Mouse (Mus musculus) ES-E14 (cell line): ENCODE data around the gene Pklr. TPM values are rescaled to one million over a fixed set of nuclear protein-coding genes. Genes with fewer than 3 reads are reported as not detected.
"Not testable (repeated sequence)": the region's sequence is repeated elsewhere in the genome, so short reads cannot be mapped to it uniquely, and the experiment has no call there.

Experiments used
- DNase-seq: peaks from one replicate; pipeline ENCODE4 v3.0.0-alpha.2; 2013; ENCODE audit warnings: low read depth, low spot score
- H3K27ac ChIP-seq: 2 replicates; pipeline ENCODE4 v1.5.1; 2012; ENCODE audit warnings: low read depth, mild to moderate bottlenecking, low read length, moderate library complexity, mixed read lengths; ENCODE audit not compliant: poor library complexity, insufficient read depth, severe bottlenecking
- H3K36me3 ChIP-seq: 2 replicates; pipeline ENCODE4 v1.6.1; 2012; ENCODE audit warnings: mild to moderate bottlenecking, low read length, moderate library complexity, mixed read lengths; ENCODE audit not compliant: control insufficient read depth, poor library complexity, insufficient read depth, severe bottlenecking
- H3K4me1 ChIP-seq, 2 experiments: fragments of 150-350 bp in 1 of 2; sonication (generic) in 1 of 2; 2 replicates each; pipeline ENCODE4 v1.6.1; 2012; ENCODE audit warnings: low read length in 2 of 2, mild to moderate bottlenecking in 1 of 2, mixed read lengths in 1 of 2; ENCODE audit not compliant: control insufficient read depth in 2 of 2, insufficient read depth in 2 of 2, poor library complexity in 1 of 2
- H3K4me3 ChIP-seq, 2 experiments: fragments of 150-350 bp in 1 of 2; sonication (generic) in 1 of 2; 2 replicates each; pipeline ENCODE4 v1.5.1; 2012; ENCODE audit warnings: low read length in 2 of 2, low read depth in 1 of 2, mild to moderate bottlenecking in 1 of 2, mixed read lengths in 1 of 2; ENCODE audit not compliant: insufficient read depth in 1 of 2, poor library complexity in 1 of 2, severe bottlenecking in 1 of 2
- H3K9ac ChIP-seq: 2 replicates; pipeline ENCODE4 v1.6.1; 2012; ENCODE audit warnings: low read depth, mild to moderate bottlenecking, low read length, mixed read lengths; ENCODE audit not compliant: poor library complexity, insufficient read depth, severe bottlenecking
- H3K9me3 ChIP-seq: fragments of 150-350 bp; sonication (generic); 2 replicates; pipeline ENCODE4 v1.6.1; 2012; ENCODE audit warnings: low read depth, mild to moderate bottlenecking, low read length; ENCODE audit not compliant: control insufficient read depth, insufficient read depth
- CHD2 ChIP-seq: IDR thresholded peaks from 2 replicates; pipeline ENCODE4 v1.6.1; 2014; ENCODE audit warnings: mild to moderate bottlenecking, low read depth, low read length, inconsistent platforms
- HCFC1 ChIP-seq: IDR thresholded peaks from 2 replicates; pipeline ENCODE4 v1.6.1; 2012; ENCODE audit warnings: low read length, inconsistent platforms, borderline replicate concordance; ENCODE audit not compliant: insufficient read depth
- MAFK ChIP-seq: IDR thresholded peaks from 2 replicates; pipeline ENCODE4 v1.6.1; 2014; ENCODE audit warnings: mild to moderate bottlenecking, low read depth, low read length, inconsistent platforms; ENCODE audit not compliant: insufficient read depth
- ZC3H11A ChIP-seq: IDR thresholded peaks from 2 replicates; pipeline ENCODE4 v1.6.1; 2012; ENCODE audit warnings: low read depth, mild to moderate bottlenecking, inconsistent platforms, low read length, borderline replicate concordance
- ZNF384 ChIP-seq: IDR thresholded peaks from 2 replicates; pipeline ENCODE4 v1.6.1; 2012; ENCODE audit warnings: low read depth, low read length, inconsistent platforms
- in situ Hi-C, 2 experiments: fragments of 600-800 bp; cut with MboI; formaldehyde crosslinking; loops; one replicate each; pipeline ENCODE4 v1.15.1; 2025; ENCODE audit warnings: low sequenced_read_pairs in 2 of 2, inconsistent platforms in 1 of 2; ENCODE audit not compliant: unreplicated experiment in 2 of 2
- total RNA-seq: library from RNA; depleted of rRNA; stranded (reverse); fragments of 300-350 nt; gene quantifications from 2 replicates; pipeline ENCODE4 v1.2.3, GENCODE M21; 2012

Gene Pklr
- total RNA-seq, 1 experiment, result 0.85 TPM

GRCm38 (mm10) chr3:89158651-89159050 is 22.7 kb downstream of the Pklr start:
- H3K4me3 ChIP-seq, result no peak overlapping the region
- in situ Hi-C loops, result no loop called here
- peaks cover under 1 to 7% of the 10 kb centered on the region in 2 experiments; a peak in 2 of 4 replicates for H3K4me1 ChIP-seq
- H3K9me3 ChIP-seq, result no peaks in the 10 kb centered on the region
- no peaks in the 10 kb centered on the region for H3K36me3 ChIP-seq
- no peak for TF ChIP-seq HCFC1
- no peak for TF ChIP-seq ZNF384
- TF ChIP-seq MAFK, result no peak
- no peak for TF ChIP-seq CHD2
- TF ChIP-seq ZC3H11A, result no peak
- DNase-seq, result no peak
- no peak overlapping the region for H3K9ac ChIP-seq
- H3K27ac ChIP-seq, result no peak overlapping the region

- Histone ChIP-seq H3K4me3 (peak overlapping the region; percentile 78 to 93), H3K9me3 (no peaks in the 10 kb centered on the region), H3K36me3 (no peaks in the 10 kb centered on the region), H3K4me1 (peaks cover 5 to 8% of the 10 kb centered on the region in 2 experiments; a peak in 3 of 4 replicates), H3K9ac (0 out of 2 replicates have a peak overlapping the region, but pooled peaks have one; percentile 76), H3K27ac (no peak overlapping the region)
- TF ChIP-seq MAFK (no peak), CHD2 (no peak), ZC3H11A (no peak), ZNF384 (no peak), HCFC1 (no peak)
- in situ Hi-C loops, result no loop called here
- no peak for DNase-seq
Observed at GRCm38 (mm10) chr3:89159211-89159610, 23.3 kb downstream of the Pklr start.

DNA sequence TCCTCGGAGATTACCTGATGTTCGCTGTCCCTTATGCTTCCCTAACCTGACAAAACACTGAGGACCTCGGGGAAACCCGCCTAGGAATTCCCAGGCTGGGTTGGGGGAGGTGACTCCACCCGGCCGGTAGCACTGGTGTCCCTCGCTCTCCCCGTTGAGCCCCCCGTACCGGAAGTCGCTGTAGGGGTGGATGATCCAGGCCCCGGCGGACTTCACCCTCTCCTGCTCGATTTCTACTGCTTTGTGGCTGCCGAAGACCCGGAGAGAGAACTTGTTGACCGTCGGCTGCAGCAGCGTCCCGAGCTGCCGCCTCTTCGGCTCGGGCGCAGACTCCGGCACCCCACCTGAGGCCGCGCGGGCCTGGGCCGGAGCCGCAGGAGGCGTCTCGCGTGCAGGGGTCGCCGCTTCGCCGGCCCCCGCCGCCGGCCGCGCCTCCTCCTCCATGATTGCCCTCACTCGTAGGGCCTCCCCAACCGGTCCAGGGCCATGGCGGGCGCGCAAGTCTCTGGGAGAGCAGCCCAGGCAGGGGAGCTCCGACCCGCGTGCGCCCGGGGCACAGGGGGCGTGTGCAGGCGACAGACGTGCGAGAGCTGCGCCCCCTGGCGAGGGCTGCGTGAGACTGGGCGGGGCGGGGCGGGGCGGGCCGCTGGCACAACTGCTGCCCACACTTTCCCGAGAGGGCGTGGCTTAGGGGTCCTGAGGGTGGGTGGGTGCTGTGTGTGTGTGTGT is 23.8 kb downstream of the Pklr start, which contains the start of gene Hcn3:
TSS of gene Hcn3 (minus strand) at position 581 of the 729 bp plus-strand sequence.
- Histone ChIP-seq H3K36me3 (no peaks in the 10 kb centered on the region), H3K4me1 (peaks cover 5 to 8% of the 10 kb centered on the region in 2 experiments; a peak in 3 of 4 replicates), H3K9ac (peak within 1 kb of the TSS; percentile 76), H3K4me3 (peak within 1 kb of the TSS; percentile 78 to 93), H3K27ac (no peak within 1 kb of the TSS; the same call in 1 of the 2 replicates), H3K9me3 (no peaks in the 10 kb centered on the region)
- TF ChIP-seq CHD2 (no peak), ZC3H11A (no peak), MAFK (no peak), HCFC1 (no peak; the same call in 1 of the 2 replicates), ZNF384 (no peak)
- in situ Hi-C loops, result no loop called here
- DNase-seq, result no peak

DNA sequence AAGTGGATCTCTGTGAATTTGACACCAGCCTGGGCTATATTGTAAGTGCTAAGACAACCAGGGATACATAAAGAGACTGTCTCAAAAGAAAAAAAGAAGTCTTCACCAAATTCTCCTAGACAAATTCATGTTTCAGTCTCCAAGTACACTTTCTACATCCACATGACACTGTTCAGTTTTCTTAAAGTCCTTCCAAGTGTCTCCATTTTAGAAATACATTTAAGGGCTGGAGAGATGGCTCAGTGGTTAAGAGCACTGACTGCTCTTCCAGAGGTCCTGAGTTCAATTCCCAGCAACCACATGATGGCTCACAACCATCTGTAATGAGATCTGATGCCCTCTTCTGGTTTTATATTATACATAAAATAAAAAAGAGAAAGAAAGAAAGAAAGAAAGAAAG is 25.3 kb downstream of the Pklr start:
- H3K9ac ChIP-seq, H3K4me3 ChIP-seq, DNase-seq, H3K27ac ChIP-seq, H3K36me3 ChIP-seq, H3K9me3 ChIP-seq, in situ Hi-C loops, H3K4me1 ChIP-seq: not testable (repeated sequence)

GRCm38 (mm10) chr3:89161786-89162185 is 25.8 kb downstream of the Pklr start:
- DNase-seq, result no peak
- in situ Hi-C loops, result no loop called here
- peaks cover 5 to 8% of the 10 kb centered on the region in 2 experiments; a peak in 3 of 4 replicates for H3K4me1 ChIP-seq
- H3K36me3 ChIP-seq, result peaks cover under 1% of the 10 kb centered on the region; the same call in 1 of the 2 replicates
- H3K9ac ChIP-seq, result no peak overlapping the region
- H3K27ac ChIP-seq, result no peak overlapping the region
- H3K9me3 ChIP-seq, result no peaks in the 10 kb centered on the region
- TF ChIP-seq CHD2 (no peak), ZNF384 (0 out of 2 replicates have a peak, but pooled peaks have one; percentile 14)
- H3K4me3 ChIP-seq, result no peak overlapping the region
